Mouse (Mus musculus): ENCODE data around the gene Prpf39.

Prpf39 gene

DNA sequence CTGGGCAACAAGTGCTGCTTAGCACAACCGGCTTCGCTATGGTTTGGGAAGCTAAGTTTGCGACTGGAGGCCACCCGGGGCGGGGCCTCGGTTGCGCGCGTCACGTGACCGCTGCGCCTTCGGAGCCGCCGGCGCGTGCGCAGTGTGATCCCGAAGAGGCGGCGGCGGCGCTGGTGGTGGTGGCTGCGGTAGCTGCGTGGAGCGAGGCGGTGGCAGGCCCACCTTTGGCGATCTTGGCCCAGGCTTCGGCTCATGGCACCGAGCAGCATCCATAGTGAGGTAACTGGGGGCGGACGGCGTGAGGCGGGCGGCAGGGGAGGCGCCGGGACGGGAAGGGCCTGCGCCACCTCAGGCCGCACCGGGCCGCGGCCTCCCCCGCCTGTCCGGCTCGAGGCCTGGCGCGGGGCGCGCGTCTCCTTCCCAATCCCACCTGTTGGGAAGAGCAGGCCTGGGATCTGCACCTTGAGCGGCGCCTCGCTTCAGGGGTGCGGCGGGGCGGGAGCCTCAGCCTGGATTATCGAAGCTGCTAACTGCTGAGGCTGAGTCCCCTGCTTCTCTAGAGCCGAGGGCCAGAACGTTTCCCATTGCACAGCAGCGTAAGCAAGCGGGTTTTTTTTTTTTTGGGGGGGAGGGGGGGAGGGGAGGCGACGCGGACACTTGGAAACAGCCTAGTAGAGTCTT lies at the start of gene Prpf39:
TSS of gene Prpf39 (plus strand) at position 144 of the 681 bp plus-strand sequence.
- DNase-seq (ENCODE audit: low read depth, low spot score): peak; percentile 95

DNA sequence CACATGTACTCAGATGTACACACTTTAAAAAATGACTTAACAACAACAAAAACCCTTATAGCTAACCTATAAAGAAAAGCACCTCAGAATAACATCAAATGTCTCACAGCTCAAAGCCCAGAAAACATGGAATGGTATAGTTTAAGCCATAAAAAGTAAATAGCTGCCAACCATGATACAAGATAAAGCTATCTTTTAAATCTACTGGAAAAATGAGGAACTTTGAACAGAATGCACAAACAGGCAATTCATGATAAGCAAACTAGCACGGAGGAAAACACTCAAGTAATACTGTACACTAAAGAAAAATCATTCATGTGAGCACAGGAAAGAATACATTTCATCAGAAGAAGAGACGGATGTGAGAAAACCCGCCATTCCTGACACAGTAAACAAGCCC lies 28.4 kb upstream of the Prpf39 start:
- DNase-seq (ENCODE audit: low read depth, low spot score): no peak

DNA sequence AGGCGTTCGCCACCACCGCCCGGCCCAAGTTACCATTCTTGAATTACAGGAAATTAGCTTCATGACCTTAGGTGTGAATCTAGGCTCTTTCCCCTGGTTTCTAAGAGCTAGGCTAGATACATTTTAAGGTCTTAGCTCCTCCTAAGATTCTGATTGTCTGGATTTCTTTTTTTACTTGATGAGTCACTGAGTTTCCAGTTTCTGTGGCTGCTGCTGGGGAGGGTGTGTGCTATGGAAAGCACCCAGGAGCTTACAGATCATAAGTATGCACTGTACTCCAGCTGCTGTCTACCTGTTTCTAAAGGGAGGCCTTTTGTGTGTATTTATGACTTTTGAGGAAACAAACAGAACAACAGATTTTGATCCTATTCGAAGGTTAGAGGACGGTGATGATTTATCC lies 13.3 kb upstream of the Prpf39 start:
- peak; percentile 76 for DNase-seq (ENCODE audit: low read depth, low spot score)

DNA sequence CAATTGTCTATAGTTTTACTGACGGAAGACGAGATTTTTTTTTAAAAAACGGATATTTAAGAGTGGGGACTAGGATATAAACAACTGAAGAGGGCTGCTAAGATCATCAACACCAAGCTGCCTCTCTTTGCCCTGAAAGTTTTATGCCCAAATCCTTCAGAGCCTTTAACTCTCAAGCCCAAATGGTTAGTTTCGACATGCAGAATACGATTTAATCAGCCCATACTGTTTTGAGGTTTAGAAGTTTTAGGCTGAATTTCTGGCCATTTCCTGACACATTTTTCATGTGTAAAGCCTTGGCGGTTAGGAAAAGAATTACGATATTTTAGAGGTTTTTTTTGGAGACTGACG lies 319 bp upstream of the Prpf39 start:
- DNase-seq (ENCODE audit: low read depth, low spot score): no peak

DNA sequence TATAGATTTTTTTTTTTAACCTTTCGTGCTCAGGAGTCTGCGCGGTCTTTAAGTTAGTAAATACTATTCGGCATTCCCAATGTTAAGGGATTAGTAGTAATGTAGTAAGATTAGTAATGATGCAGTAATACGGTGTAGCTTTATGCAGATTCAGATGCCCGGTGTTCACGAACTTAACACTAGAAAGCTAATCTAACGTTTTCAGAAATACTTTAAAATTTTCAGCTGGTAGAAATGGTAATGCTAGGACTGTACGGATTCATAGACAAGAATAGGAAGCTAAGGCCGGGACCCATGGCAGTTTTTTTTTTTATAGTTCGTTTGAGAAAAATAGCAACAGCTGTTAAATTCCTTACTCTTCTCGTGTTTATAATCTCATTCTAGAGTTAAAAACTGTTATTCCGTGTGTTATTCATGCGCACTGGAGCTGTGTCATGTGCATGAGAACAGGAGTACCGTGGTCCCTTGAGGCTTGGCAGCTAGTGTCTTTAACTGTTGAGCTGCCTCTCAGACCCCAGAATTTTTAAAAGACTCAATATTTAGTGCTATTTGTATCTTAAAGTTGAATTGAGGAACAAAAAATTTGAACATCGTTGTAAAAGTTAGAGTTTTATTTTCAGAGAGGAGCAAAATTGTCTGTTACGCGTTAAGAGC lies 886 bp downstream of the Prpf39 start:
- peak; percentile 13 for DNase-seq (ENCODE audit: low read depth, low spot score)

DNA sequence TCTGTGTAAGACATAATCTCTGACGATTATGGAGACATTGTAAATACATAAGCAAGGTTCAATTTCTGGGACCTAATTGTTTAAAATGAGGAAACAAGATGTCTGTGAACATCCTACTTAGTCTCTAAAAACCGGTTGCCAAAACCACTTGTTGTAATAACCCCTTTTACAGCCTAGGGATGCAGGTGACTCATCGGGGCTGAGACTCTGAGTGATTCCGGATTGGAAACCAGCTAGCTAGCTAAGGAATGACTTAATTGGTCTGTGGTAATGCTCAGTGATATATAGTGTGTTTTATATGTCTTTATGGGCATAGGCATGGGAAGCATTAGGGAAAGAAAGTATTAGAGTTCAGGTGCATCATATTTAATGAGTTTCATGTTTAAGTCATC lies 1.4 kb downstream of the Prpf39 start:
- DNase-seq (ENCODE audit: low read depth, low spot score): peak; percentile 43

DNA sequence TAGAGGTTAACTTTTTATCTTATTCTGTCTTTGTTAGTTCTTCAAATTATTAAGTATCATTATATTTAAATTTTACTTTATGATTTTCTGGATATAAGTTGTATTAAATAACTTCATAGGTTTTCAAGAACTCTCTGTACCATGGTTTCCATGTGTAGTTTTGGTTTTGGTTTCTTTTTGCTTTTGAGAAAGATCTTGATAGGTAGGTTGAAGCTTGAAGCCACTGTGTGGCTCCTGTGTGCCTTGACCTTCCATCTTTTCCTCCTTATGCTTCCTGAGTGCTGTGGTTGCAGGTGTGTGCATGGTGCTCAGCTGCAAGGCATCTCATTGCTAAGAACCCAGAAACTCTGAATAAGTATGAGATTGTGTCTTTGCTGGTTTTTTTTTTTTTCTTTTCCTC lies 12.7 kb downstream of the Prpf39 start:
- no peak for DNase-seq (ENCODE audit: low read depth, low spot score)

DNA sequence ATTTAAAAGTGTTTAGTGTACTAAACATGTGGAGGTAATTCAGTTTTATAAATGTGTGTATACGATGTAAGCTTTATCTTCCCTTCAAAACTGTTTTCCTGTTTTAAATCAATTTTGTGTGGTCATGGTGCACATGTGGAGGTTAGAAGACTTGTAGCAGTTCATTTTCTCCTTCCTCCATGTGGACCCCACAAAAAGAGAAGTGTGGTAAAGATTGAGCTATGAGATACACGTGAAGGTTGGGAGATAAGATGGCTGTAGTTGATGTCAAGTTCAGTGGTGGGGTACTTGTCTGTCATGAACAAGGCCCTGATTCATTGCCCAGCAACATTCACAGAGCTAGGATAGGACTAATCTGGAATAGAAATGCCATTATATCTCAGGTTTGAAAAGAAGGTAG lies 22.1 kb downstream of the Prpf39 start:
- no peak for DNase-seq (ENCODE audit: low read depth, low spot score)

DNA sequence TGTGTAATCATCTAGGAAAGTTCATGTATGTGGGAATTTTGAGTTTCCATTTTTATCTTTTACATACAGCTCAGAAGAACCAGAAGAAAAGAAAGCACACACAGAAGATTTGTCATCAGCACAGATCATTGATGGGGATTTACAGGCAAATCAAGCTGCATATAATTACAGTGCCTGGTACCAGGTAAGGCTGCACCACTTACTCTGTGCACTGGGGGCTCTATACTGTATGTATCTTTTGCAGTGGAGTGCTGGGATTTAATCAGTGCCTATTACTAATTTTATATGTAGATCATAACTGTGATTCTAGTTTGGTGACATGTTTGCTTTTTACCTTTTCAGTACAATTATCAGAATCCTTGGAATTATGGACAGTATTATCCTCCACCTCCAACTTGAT lies 24.9 kb downstream of the Prpf39 start:
- DNase-seq (ENCODE audit: low read depth, low spot score): no peak

DNA sequence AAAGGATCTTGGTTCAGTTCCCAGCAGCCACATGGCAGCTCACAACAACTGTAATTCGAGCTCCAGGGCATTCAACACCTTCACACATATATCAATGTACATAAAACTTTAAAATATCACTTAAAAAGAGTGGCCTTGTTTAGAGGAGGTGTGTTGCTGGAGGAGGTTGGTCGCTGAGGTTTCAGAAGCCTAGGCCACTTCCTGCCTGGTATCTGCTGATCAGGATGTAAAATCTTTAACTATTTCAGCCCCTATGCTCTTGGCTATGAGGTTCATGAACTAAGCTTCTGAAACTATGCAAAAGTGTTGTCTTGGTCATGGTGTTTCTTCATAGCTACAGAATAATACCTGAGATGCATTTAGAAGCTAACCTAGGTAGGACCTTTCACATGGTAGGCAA lies 29.1 kb downstream of the Prpf39 start:
- DNase-seq (ENCODE audit: low read depth, low spot score): no peak

DNA sequence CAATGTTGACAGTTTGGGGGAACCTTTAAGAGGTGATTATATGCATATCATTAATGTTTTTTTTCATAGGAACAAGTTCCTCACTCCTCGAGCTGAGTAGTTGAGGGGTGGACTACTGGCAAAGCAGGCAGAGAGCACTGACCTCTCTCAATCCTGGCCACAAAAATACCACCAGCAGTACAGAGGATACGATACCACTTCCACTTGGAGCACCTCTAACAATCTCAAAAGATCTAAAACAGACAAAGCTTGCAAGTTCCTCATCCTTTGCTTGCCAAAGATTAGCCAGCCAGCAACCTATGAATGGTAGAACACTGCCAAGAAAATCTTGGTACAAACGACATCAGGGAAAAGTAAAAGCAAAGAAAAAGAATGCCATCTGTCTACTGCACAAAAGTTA lies 30.1 kb downstream of the Prpf39 start:
- peak; percentile 45 for DNase-seq (ENCODE audit: low read depth, low spot score)

DNA sequence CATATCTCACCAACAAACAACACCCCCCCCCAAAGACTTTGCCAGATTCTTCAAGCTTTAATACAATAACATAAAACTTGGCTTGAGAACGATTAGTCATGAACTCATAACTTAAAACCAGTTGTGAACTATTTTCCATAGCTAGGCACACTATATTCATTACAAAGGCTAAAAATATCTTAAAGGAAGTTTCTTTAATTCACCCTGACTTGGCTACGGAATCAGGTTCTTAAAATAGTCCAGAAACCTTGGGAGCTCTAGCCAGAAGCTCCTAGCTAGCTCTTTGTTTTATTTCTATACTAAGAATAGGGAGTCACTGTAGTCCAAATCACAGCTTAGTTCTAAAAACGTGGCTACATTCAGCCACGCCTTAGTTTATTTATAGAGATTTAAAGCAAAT lies 32.3 kb downstream of the Prpf39 start:
- peak; percentile 39 for DNase-seq (ENCODE audit: low read depth, low spot score)

DNA sequence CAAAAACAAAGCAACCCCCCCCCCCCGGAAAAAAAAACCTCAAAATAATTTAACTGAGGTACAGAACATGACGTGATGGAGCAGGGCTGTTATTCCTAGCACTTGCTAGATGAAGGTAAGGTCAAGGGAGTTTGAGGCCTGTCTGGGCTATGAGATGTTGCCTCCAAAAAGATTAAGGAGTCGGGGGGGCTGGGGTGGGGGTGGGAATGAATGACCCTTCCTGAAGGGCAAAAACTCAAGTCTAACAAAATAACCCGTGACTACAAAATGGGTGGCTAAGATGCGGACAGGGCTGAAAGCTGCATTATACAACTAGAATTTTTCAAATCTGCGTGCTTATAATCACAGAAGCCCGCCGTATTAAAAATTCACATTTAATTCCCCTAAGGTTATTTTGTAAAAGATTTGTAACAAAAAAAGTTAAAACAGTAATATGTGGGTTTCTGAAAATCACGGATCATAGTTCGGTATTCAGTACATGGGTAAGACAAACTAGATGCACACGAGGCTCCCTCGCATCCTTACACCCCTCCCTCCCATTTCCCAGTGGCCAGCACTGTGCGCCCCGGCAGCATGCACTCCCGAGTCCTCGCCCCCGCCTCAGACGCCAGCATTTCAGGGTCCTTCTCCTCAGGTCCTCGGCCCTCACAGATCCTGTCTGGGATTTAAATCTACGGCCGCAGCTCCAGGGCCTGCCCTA lies 36.9 kb downstream of the Prpf39 start:
- DNase-seq (ENCODE audit: low read depth, low spot score): peak; percentile 16

DNA sequence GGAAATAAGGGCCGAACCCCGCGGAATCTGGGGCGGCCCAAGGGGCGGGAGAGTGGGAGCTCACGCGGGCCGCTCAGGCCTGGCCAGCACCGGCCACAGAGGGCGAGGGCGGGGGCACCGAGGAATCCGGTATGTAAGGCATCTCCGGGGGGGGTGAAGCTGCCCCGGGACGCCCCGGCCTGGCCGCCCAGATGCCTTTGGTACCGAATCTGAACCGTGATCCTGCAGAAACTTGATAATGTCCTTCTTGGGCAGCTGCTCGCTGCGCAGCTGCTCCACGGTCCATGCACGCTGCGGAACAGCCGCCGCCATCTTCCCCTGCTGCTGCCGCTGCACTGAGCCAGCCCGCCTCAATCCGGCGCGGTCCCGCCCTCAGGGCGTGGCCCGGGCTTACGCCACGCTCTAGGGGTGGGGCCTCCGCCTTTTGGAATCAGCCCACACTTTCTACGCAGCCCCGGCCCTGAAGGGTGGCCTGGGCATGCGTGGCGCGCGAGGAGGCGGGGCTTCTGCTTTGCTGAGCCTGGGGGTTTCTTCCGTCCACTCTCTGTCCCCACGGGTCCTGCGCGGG lies 37.6 kb downstream of the Prpf39 start, which contains the start of gene Fkbp3:
TSS of gene Fkbp3 (minus strand) at position 397 of the 568 bp plus-strand sequence.
- DNase-seq (ENCODE audit: low read depth, low spot score): peak; percentile 99

DNA sequence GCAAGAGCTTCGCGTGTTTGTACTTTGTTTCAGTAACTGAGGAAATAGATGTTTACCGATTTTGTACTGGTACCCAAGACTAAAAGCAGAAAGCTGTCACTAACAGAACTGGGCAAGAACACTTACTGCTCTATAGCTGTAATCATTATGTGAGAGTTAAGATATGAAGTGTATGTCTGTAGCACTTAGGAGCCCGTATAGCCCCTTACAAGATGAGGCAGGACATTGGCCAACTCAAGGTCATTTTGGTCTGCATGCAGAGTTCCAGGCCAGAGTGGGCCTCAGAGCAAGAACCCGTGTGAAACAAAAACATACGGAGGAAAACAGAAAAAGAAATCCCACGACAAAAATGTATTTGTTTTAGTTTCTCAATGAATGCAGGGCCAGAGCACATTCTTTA lies 38.5 kb downstream of the Prpf39 start:
- DNase-seq (ENCODE audit: low read depth, low spot score): peak; percentile 24

DNA sequence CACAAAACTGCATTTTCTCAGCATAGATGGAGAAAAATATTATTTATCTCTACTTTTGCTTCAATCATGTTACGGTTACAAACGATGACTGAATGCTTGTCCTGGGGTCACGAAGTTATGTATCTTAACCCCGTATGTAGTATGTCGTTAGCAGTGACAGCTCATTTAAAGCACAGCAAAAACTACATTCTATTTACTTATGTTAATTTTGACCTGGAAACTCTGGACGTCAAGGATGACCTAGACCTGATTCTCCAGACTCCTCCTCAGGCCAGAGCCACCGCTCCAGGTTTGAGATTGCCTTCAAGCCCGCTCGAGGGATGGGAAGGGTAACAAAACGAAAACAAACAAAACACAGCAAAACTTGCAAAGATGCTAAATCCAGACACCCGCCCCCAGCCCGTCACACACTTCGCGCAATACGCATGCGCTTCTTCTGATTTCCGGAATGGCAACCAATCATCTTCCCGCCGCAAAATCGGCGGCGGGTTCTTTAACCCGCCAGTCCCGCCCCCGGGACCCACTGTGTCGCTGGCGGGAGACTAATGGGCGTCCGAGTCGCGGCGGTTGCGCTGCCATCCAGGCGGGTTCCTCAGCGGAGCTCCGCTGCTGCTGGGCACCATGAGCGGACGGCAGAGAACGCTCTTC lies 39.1 kb downstream of the Prpf39 start, which contains the start of gene Fancm:
TSS of gene Fancm (plus strand) at position 519 of the 648 bp plus-strand sequence.
- DNase-seq (ENCODE audit: low read depth, low spot score): peak; percentile 96

DNA sequence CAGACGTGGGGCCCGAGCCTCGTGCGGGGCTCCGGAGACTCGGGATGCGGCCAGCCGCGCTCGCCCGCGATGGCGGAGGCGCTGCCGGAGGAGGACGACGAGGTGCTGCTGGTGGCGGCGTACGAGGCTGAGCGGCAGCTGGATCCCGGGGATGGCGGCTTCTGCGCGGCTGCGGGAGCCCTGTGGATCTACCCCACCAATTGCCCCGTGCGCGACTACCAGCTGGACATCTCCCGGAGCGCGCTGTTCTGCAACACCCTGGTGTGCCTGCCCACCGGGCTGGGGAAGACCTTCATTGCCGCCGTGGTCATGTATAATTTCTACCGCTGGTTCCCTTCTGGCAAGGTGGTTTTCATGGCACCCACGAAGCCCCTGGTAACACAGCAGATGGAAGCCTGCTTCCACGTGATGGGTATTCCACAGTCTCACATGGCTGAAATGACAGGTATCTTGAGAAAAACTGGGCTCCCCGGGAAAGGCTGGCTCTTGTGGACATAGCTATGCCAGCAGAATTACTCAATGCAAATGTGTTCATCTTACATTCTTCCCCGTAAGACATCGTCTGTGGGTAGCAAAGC lies 39.7 kb downstream of the Prpf39 start:
- peak; percentile 38 for DNase-seq (ENCODE audit: low read depth, low spot score)

DNA sequence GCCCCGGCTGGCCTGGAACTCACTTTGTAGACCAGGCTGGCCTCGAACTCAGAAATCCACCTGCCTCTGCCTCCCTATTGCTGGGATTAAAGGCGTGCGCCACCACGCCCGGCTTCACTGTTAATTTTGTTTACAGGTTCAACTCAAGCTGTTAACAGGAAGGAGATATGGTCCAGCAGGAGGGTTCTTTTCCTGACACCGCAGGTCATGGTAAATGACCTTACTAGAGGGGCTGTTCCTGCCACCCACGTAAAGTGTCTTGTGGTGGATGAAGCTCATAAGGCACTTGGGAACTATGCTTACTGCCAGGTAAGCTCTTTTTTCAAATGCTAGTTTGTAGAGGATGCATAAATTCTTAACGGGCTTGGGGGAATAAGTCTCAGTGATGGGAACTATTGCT lies 40.8 kb downstream of the Prpf39 start:
- no peak for DNase-seq (ENCODE audit: low read depth, low spot score)

DNA sequence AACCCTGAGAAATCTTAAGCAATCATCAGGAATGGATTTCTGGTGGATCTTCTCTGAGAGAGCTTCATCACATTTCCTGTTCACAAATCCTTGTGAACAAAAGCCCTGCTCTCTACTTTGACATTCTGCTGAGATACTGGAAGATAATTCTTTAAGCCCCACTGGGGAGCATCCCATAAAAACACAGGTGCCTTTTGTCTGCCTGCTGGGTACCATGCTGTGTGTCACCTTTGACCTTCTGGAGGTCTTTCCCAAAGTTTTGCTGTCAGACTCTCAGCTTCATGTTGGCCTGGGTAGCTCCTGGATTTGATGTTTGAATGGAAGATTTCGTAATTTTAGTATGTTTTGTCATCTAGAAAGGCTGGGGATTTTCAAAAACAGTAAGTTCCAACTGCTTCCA lies 72.6 kb downstream of the Prpf39 start:
- no peak for DNase-seq (ENCODE audit: low read depth, low spot score)

DNA sequence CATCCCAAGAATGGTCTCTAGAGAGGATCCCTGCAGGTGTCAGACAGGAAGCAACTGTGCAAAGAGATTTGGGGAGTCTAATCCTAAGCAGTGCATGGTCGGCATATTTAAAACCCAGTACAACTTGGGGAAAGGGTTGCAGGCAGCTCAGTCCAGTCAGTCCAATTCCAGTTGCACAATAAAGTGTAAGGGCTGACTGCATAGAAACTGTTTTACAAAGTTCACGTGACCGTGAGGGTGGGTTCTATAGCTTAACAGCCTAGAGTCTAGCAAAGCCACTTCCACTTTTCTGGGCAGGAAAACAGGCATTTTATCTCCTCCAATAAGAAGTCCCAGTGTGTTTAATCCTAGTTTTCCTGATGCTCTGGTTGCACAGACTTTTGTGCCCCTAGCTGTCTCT lies 75.4 kb downstream of the Prpf39 start:
- no peak for DNase-seq (ENCODE audit: low read depth, low spot score)

DNA sequence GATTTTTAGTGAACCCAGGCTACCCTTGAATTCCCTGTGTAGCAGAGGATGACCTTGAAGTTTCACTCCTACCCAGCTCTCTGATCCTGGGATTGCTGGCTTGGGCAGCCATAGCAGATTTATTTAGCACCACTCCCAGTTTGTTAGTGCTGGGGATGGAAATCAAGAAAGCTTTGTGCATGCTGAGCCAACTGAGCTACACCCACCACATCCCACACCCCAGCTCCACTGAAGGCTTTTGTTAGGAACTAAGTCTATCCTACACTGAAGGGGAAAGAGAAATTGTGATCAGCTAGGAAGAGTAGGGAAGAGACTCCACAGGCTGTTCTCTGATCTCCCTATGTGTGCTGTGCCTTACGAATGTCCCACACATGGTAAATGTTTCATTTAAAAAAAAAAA lies 76.7 kb downstream of the Prpf39 start:
- peak; percentile 69 for DNase-seq (ENCODE audit: low read depth, low spot score)

Data from brain, adult 2 months (tissue).